Mouse (Mus musculus) MN1 (cell line): ENCODE data around the gene Ajuba.

Experiments
- DNase-seq: peaks from one replicate; pipeline ENCODE4 v3.0.0-alpha.2; 2016; ENCODE audit warnings: low spot score

The Ajuba gene

DNA sequence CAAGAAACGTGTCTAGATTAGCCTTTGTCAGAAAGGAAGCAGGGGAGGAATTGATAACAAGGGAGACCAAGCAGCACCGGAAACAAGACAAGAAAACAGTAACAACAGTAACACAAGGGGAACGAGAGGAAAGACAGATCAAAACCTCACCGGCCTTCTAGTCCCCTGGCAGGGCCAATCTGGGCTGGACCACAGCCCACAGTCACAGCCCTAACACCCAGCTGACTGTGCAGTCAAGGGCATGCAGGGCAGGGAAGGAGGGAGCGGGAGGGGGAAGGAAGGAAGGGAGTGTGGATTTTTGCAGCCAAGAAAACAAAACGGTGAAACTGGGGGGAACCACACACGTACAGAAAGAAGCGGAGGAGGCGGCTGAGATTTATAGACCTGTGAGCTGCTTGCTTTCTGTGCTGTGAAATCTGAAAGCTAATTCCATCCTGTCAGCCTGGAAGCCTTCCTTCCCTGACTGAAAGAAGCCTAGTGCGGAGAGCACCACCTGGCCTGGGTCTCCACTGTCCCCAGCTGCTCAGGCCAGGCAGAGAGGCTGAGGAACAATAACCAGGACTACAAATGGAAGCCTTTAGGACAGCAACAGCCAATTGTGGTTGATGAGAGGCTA is 15.1 kb upstream of the Ajuba start:
- no peak for DNase-seq

DNA sequence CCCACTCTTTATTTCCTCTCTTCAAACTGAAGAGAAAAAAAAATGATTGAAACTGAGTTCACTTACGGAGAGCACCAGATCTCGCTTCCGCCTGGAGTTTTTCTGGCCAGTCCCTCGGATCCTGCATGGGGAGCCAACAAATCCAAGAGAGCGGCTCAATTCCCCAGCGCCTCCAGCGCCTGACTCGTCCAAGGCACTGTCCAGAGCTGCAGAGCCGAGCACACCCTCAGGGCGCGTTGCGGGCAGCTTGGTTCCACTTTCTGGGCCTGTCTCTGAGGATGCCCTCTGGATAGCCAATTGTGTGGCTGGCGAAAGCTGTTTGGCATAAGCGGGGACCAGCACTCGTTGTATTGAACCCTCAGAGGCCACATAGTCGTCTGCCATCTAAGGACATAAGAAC is 13.7 kb upstream of the Ajuba start:
- DNase-seq = no peak

DNA sequence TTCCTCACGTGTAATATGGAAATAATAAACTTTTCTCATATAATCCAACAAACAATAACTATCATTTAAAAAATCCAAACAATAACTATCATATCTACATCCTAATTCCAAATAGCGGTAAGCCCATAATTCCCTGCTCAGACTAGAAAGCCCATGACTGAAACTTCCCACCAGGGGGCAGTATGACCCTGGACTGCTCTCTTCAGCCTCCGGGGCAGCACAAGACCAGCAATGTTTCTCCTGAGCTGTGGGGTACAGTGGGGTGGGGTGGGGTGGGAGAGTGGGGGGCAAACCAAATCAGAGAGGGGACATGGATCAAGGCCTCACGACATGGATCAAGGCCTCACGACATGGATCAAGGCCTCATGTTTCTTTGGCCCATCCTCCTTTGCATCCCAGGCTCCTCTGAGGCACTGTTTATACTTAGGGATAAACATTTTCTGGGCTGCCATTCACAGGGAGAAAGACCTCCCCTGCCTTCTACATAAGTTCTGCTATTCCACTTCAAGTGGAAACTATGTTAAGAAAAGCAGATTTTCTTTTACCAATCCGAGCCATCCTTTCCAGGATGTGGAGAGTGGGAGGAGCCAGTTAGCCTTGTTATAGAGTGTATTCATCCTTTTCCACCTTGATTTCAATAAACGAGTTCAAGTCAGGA is 6.5 kb upstream of the Ajuba start:
- DNase-seq = peak; percentile 66

DNA sequence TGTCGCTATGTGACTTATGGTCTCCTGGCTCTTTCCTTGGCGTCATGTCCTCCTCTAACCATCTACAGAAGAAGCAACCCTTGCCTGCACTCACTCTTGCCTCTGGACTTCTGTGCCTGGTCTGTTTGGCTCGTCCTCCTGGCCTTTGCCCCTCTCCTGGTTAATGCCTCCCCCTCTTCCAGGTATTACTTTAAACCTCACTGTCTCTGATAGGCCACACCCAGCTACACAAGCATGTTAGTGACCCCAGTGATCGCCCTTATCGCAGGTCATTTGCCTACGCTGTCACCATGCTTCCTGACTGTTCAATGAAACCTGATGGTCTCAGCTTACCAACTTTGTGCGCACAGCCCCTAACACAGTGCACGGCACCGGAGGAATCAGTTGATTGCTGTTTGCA is 5.2 kb upstream of the Ajuba start:
- DNase-seq = no peak

DNA sequence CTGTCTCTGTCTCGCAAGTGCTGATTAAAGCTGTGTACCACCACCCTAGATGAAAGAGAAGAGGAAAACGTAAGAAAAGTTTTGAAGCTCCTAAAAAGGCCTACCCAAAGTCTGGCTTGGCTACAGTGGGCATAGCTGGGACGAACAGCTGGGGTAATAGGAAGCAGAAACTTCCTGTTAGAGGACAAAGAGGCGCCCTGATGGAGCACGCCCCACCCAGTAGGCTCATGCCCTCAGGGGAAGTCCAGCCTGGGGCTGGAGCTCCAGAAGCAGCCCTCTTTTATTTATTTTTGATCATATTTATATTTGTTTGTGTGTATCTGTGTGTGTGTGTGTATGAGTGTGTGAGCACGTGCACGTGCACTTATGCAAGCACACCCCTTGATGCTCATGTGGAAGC is 2.3 kb upstream of the Ajuba start:
- DNase-seq = no peak

DNA sequence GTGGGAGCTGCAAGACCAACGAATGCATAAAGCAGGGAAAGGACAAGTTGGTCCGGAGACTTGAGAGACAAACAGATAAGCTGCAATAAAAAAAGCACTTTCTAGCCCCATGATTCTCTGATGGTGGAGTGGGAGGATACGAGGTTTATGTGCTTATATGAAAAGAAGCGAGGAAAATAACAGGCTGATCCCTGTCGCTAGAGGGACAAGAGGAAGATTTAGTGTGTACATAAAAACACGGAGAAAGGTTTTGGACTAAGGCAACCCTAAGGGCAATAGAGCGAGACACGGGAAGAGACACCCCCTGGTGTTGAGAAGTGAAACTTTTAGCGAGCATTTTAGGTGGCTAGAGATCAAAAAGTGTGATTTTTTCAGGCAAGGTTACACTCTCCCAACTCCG is 705 bp upstream of the Ajuba start:
- DNase-seq = peak; percentile 50

DNA sequence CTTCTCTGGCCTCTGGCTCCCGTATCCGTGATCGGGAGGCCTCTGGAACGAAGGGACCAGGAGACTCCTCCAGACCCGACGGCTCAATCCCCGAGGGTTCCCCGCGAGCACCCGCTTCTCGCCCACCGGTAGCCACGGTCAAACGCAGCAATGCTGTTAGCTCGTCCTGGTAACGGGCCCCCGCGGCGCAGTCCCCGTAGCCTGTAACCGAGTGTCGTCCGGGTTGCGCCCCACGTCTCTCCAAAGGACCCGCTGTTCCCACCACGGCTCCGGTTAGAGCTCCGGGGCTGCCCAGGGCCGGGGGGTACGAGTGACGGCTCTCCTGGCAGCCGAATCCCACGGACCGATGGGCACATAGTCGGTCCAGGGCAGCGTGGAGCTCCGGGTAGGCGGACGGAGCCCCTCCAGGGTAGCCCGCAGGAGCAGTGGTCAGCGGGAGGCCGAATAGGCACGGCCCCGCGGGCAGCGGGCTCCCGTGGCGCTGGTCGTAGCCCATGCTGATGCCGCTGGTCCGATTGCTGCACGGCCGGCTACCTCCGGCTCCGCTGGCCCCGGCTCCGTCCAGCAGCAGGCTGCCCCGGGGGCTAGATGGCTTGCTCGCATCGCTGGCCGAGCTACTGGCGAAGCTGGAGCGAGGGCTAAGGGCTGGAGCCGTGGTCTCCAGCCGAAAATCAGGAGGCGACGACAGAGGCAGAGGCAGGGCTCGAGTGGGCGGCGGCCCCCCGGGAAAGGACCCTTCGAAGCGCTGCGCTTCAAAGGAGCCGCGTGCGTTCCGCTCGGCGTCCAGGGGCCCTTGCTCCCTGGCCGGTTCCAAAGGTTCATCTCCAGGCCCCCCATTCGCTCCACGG is 893 bp downstream of the Ajuba start:
- no peak for DNase-seq

DNA sequence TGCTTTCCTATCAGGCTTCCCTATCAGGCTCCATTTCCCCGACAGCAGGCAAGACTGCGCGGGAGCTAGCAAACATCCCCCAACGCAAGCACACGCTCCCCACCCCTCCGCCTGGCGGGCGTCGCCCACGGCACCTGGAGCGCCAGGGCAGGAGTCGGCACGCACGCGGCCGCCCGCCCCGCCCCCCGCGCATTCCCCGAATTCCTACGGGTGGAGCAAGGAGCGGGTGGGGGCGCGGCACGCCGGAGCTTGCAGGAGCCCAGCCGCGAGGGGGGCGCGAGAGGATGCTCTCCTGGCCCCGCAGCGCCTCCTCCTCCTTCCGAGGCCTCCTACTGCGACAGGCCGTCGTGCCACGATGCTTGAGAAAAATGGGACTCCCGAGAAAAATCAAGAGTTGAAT is 1.7 kb downstream of the Ajuba start:
- DNase-seq = no peak

DNA sequence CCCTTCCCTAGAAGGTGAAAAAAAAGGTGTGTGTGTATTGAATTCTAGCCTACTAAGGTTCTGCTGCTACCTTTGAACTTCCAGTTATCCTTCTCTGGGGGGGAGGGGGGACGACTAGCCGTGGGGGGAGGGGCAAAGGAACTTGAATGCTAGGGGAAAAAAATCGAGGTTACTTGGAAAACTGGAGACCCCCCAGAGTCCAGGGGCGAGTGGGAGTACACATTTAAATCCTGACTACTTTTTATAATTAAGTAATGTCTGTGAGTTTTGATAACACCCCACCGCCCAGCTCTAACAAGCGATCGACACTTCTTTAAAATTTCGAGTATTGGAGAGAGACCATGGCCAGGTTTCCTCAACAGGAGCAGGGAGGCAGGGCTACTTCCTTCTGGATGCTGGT is 2.3 kb downstream of the Ajuba start:
- DNase-seq = no peak

DNA sequence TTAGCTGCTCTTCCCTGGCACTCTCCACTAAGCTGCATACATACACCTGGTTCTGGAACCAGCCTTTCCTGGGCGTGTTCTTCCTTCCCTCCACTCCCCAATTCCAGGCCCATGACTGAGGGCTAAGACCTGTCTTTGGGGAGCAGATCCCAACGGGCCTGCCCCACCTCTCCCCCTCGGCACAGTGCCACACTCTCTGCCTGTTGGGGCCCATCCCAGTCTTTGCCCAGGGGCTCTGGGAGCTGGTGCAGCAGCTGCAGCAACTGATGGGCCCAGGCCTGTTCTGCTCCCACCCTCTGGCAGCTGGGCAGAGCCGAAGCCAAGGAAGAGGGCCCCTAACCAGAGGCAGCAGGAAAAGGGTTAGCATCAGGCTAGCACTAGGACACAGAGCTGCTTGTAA is 3.1 kb downstream of the Ajuba start:
- DNase-seq = no peak

DNA sequence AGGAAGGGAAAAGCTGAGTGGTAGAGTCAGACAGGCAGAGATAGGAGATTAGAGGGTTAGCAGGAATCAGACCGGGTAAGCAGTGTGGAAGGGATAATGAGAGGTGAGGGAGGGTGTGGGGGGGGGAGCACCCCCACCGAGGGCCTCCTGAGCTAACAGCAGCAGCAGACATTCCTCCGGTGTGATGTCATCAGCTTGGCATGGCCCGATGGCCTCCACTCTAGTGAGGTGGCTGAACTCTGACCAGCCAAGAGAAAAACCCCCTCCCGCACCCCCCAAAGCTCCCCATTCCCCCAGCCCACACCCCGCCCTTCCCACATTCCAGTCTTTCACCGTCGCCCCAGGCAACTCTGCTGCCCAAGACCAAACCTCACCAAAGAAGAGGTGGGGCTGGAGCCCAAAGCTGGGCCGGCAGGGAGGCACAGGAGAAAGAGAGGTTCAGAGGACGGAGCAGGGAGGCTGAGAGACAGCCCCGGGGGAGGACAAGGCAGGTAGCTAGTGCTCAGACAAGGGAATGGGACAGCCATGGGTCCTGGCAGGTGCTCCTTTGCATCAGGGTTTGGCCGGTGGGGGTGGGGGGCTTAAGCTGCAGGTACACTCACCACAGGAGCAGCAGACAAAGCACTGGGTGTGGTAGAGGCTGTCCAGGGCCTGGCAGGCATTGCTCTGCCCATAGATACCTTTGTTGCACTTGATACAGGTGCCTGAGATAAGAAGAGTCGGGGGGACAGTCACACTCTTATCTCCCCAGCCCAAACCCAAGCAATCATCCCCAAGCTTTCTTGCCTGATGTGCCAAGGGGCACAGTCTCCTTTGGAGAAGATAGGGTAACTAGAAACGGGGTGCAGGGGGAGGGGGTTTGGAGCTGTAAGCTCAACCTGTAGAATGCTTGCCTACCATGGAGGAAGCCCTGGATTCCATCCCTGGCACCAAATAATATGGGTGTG is 4.3 kb downstream of the Ajuba start:
- DNase-seq = peak; percentile 40

DNA sequence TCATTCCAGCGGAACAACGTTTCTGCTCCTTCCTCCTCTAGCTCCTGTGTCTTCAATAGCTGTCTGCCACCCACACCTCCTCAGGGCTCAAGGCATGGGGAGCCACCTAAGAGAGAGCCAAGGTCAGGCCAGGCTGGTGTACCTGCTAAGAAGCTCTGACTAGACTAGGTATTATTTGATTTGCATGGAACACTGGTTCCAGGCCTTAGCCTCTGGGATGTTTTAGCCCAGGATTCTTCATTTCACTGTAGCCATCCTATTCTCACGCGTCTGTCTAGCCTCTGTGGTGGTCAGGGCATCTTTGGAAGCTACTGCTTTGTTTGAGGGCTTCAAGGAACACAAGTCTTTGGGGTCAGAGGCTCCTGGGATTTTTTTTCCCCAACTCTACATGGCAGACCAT is 5.2 kb downstream of the Ajuba start:
- no peak for DNase-seq

DNA sequence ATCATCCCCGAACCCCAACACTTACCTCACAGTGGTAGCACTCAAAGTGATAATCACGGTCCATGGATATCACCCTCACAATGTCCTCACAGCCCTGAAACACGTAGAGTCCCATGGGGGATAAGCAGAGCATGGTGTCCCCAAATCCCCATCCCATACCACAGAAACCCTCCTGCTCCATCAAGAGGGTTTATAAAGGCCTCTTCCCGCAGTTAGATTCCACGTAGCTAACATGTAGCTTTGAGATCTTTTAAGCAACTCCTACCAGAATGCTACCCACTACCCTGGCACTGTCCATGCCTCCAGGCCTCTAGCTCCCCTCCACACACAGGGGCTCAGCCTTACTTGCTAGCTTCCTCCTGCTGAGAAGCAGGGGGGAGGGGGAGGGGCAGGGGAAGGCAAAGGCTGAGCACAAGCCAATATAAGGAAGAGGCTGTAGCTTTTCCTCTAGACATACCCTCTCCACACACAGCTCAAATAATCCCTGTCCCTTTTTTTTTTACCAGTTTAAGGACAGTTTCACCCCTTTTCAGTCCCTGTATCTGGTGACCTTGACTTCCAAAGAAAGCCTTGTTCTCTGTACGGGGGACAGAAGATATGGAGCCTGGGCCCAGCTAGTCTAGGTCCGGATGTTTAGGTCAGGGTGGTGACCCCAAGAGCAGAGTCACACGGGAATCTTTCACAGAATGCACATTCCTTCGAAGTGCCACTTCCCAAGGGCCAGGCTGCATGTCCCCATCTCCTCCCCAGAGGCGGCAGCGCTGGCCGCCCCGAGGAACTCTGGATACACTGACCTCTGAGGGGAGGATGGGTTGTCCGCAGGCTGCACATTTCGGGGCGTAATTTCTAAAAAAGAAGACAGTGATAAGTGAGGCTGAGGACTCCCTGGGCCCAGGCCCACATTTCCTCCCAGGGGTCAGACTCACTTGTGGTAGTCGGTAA is 7.6 kb downstream of the Ajuba start:
- no peak for DNase-seq

DNA sequence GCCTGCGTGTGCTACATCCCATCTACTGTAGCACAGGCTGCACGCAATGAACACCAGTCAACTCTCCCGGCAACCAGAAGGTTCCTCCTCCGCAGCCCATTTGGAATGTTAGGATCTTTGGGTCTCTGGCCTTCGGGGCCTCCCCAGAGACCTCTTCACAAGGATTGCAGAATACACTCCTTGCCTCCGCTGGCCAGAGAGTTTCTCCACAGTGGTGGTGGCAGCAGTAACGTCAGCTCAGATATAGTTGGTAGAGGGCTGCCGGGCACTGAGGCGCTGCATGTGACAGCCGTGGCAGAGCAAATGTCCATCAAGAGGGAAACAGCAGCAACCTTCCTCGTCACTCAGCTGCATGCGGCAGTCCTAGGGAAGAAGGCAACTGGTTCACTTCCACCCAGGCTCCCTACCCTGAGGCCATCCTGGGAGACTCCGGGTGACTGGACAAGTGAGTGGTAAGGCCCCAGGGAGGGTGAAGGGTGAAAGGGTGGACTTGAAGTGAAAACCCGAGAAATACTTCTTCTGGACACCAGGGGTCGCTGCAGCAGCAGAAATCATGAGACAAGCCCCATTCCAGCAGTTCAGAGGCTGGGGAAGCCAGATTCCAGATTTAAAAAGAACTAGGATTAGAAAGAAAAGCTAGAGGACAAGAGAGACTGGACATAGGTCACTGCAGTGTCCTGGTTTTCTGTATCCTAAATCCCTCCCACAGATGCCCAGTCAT is 8.5 kb downstream of the Ajuba start:
- peak; percentile 77 for DNase-seq

DNA sequence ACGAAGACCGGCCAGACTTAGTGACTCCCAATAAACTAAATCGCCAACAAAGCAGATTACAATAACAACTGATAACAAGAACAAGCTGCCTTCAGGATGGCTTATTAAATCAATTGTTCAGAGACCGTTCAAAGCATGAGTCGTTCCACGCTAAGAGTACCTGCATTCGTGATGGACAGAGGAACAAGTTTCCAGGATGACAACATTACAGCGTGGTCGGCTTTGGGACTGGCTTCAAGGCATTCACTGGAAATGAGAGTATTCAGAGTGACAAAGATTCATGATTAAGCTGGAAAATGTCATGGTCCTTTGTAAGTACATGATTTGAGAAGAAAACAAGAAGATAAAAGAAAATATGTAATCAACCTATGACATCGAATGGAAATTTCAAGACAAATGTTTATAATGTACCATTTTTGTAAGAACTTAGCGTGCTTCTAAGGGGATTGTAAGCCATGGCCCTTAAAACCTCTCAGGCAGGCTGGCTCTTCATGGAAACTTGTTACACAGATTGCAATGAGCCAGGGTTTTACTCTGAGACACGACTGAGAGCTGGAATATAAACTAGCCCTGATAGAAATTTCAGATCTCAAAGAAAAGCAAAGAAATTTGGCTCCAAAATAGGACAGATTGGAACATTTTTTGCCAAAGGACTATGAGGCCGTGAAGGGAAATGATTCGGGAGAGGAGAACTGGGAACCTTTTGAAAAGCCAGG is 16.7 kb downstream of the Ajuba start:
- DNase-seq = no peak

DNA sequence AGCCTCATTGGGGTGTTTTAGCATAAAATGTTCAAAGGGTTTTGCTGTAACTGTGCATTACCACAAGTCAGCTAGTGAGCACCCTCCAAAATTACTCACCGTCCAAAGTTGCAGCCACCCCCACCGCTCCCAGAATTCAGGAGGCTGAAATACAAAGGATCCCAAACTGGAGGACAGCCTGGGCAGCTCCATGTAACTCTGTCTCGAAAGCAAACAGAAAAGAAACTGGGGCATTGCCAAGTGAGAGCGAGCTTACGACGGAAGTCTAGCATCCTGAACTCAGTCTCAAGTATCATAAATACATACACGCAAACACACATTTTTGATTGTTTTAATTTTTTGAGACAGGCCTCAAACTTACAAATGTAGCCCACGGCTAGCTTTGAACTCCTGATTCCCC is 20.0 kb downstream of the Ajuba start:
- no peak for DNase-seq

DNA sequence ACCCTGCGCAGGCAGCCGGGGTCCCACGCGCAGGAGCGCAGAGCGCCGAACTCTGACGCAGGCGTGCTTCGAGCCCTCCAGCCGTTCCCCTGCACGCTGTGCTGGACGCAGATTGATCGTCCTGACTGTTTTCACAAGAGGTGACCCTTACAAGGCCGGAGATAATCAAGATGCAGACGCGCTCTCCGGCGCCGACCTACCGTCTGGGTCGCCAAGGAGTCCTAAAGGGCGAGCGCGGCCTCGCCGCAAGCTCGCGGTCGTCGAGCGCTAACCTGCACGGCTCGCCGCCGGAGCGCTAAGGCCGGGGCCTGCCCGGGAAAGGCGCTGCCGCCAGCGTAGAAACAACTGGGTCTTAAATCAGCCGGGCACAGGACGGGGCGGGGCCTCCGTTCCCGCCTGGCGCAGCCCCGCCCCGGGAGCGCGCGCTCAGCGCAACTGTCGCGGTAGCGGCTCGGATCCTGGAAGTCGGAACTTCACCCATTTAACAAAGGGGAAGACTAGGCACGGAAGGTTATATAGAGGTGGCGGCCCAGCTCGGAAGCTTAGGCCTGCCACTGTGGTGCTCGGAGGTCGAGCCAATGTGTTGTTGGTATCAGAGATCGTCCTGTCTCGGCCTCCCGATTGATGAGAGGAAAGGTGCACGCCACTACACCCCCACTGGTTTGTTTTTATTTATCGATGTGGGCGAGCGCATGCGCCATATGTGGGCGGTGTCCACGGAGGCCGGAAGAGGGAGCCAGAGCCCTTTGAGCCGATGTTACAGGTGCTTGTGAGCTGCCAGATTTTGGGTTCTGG is 23.2 kb downstream of the Ajuba start, which contains the start of gene Haus4:
Gene Haus4 (minus strand): TSS at position 642 of the 795 bp plus-strand sequence.
- peak; percentile 92 for DNase-seq

DNA sequence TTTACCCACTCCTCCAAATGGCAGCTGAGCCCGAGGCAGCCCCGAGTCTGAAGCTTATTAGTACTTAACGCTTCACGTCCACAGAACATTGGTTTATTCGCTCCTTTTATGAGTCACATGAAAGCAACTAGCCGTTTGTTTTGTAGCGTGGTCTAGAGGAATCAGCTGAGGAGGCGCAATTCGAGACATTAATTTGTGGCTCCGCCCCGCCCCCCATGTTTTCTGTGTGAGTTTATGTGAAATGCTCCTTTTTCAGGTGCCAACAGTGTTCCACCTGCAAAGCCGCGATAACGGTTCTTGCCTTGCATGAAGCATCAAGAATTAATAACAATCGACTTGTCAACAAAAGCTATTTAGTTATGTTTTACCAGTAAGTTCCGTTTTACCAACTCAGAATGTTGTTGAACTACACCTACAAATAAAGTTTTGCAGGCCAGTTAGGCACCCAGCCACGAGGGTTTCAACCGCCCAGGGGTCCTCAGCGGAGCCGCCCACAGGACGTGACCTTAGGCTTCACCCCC is 23.8 kb downstream of the Ajuba start:
- peak; percentile 49 for DNase-seq
